Mouse (Mus musculus) midbrain, embryonic 14.5 days (tissue): ENCODE measurements at regions not wholly inside any gene's neighbourhood (a gene's known extent, or its start where the extent isn't known, plus 50 kb on each side); places are given as distances from the start of the nearest gene placed in this dataset.

Experiments used
- ATAC-seq: fragments of 200-750 bp; cut with Nextera tagmentation; 2 replicates; pipeline ENCODE4 v1.8.0; 2017; ENCODE audit warnings: moderate number of reproducible peaks, moderate library complexity; ENCODE audit not compliant: low FRiP score, low TSS enrichment
- DNase-seq: peaks from one replicate; pipeline ENCODE4 v3.0.0-alpha.2; 2015
- H3K27ac ChIP-seq: fragments of 300-500 bp; sonication (generic); replicated peaks from 2 replicates; pipeline ENCODE4 v1.5.1; 2014; ENCODE audit warnings: mild to moderate bottlenecking, low read depth, low read length, moderate library complexity
- H3K27me3 ChIP-seq: fragments of 300-500 bp; sonication (generic); 2 replicates; pipeline ENCODE4 v1.6.1; 2014; ENCODE audit warnings: low read length, control low read depth, mixed read lengths; ENCODE audit not compliant: control insufficient read depth, insufficient read depth
- H3K36me3 ChIP-seq: fragments of 300-500 bp; sonication (generic); 2 replicates; pipeline ENCODE4 v1.6.1; 2014; ENCODE audit warnings: low read length, control low read depth; ENCODE audit not compliant: control insufficient read depth, insufficient read depth
- H3K4me1 ChIP-seq: fragments of 300-500 bp; sonication (generic); 2 replicates; pipeline ENCODE4 v1.6.1; 2014; ENCODE audit warnings: mild to moderate bottlenecking, antibody characterized with exemption, low read length, control low read depth; ENCODE audit not compliant: control insufficient read depth, insufficient read depth
- H3K4me2 ChIP-seq: fragments of 300-500 bp; sonication (generic); 2 replicates; pipeline ENCODE4 v1.6.1; 2014; ENCODE audit warnings: mild to moderate bottlenecking, low read length, moderate library complexity
- H3K4me3 ChIP-seq: fragments of 300-500 bp; sonication (generic); replicated peaks from 2 replicates; pipeline ENCODE4 v1.5.1; 2014; ENCODE audit warnings: low read depth, low read length
- H3K9ac ChIP-seq: fragments of 300-500 bp; sonication (generic); replicated peaks from 2 replicates; pipeline ENCODE4 v1.6.1; 2014; ENCODE audit warnings: mild to moderate bottlenecking, low read length, moderate library complexity
- H3K9me3 ChIP-seq: fragments of 300-500 bp; sonication (generic); 2 replicates; pipeline ENCODE4 v1.6.1; 2016; ENCODE audit warnings: low read length, control low read depth, mixed read lengths; ENCODE audit not compliant: control insufficient read depth
- WGBS: fragments of 180-500 bp; shearing (Covaris S2); extraction: QIAGEN DNeasy Blood & Tissue Kit; methylation state at CpG from one replicate; pipeline ENCODE4 v1.1.7; 2014; 5-methylcytosine and 5-hydroxymethylcytosine counted together

GRCm38 (mm10) chr9:23161346-23161745 is 61.5 kb upstream of the Bmper start:
- Histone ChIP-seq H3K27ac (no peak overlapping the region), H3K4me3 (no peak overlapping the region), H3K9me3 (no peaks in the 10 kb centered on the region), H3K4me2 (no peak overlapping the region), H3K9ac (no peak overlapping the region), H3K36me3 (no peaks in the 10 kb centered on the region), H3K4me1 (no peaks in the 10 kb centered on the region), H3K27me3 (no peaks in the 10 kb centered on the region)
- 87% methylated on average over 7 of the region's 7 CpGs for WGBS
- DNase-seq (no peak), ATAC-seq (no peak)

GRCm38 (mm10) chr9:23167056-23167591 is 55.8 kb upstream of the Bmper start:
- Histone ChIP-seq H3K27me3 (no peaks in the 10 kb centered on the region), H3K9ac (no peak overlapping the region), H3K4me2 (no peak overlapping the region), H3K36me3 (no peaks in the 10 kb centered on the region), H3K4me1 (no peaks in the 10 kb centered on the region), H3K27ac (no peak overlapping the region), H3K4me3 (no peak overlapping the region), H3K9me3 (no peaks in the 10 kb centered on the region)
- no peak for ATAC-seq
- no peak for DNase-seq
- WGBS, result 88% methylated on average over 2 of the region's 2 CpGs

GRCm38 (mm10) chr9:23167716-23168115 is 55.2 kb upstream of the Bmper start:
- Histone ChIP-seq H3K27ac (no peak overlapping the region), H3K9ac (no peak overlapping the region), H3K4me3 (no peak overlapping the region), H3K36me3 (no peaks in the 10 kb centered on the region), H3K27me3 (no peaks in the 10 kb centered on the region), H3K4me2 (no peak overlapping the region), H3K9me3 (no peaks in the 10 kb centered on the region), H3K4me1 (no peaks in the 10 kb centered on the region)
- DNase-seq, result no peak
- WGBS, result 92% methylated on average over 4 of the region's 4 CpGs
- no peak for ATAC-seq

- WGBS, result 78% methylated on average over 4 of the region's 4 CpGs
- Histone ChIP-seq H3K4me2 (no peak overlapping the region), H3K9me3 (no peaks in the 10 kb centered on the region), H3K36me3 (no peaks in the 10 kb centered on the region), H3K4me1 (no peaks in the 10 kb centered on the region), H3K27ac (no peak overlapping the region), H3K27me3 (no peaks in the 10 kb centered on the region), H3K4me3 (no peak overlapping the region), H3K9ac (no peak overlapping the region)
- DNase-seq, result no peak
- ATAC-seq, result no peak
Observed at GRCm38 (mm10) chr9:23168149-23168548, 54.7 kb upstream of the Bmper start.

GRCm38 (mm10) chr9:23171361-23171760 is 51.5 kb upstream of the Bmper start:
- no peak overlapping the region for H3K27ac ChIP-seq
- H3K27me3 ChIP-seq, result no peaks in the 10 kb centered on the region
- H3K9me3 ChIP-seq, result no peaks in the 10 kb centered on the region
- ATAC-seq (no peak), DNase-seq (no peak)
- 95% methylated on average over 1 of the region's 1 CpGs for WGBS
- no peaks in the 10 kb centered on the region for H3K36me3 ChIP-seq
- H3K4me1 ChIP-seq, result no peaks in the 10 kb centered on the region
- no peak overlapping the region for H3K9ac ChIP-seq
- H3K4me3 ChIP-seq, result no peak overlapping the region
- no peak overlapping the region for H3K4me2 ChIP-seq
